8 mouse cellular contexts compared by ENCODE assay signal in the genomic region with DNA sequence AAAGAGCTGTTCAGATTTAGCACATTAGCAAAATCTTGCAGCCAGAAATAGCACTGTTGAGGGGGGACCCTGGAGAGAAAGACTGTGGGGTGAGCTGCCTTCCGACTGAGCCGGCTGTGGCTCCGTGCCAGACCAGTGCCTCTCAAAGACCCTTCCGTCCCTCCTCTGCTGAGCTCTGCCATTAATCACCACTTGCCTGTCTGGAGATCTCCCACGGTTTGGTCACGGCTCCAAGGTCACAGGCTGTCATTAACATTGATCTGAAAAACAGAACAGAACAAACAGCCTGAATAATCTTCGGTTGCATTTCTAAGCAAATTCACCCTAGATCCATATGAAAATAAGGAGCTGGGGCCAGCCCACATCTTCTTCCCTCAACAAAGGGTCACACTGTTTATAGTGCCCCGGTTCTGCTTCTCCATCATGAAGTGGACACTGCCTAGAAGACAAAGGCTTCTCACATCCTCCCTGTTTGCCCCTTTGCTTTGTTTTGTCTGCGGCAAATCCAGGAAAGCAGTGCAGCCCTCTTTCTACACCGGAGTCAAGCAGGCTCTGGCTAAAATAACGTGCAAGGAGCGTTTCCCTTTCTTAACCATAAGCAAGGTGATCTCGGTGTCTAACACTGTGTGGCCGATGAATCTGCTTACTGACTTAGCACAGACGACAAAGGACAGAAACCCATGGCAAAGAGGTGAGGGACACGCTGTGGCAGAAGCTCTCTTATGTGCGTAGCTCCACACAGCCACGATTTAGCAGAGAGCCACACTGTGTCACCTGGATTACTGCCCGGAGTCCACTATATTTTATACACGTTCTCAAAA. TPM values are rescaled to one million over a fixed set of nuclear protein-coding genes. Genes with fewer than 3 reads are reported as not detected.
DNase-seq lines count a peak whose midpoint lies in the region; ATAC-seq lines count a peak whose summit lies in the region.

No protein-coding gene starts in this region.

- peak overlapping the region; percentile 17 for H3K4me3 ChIP-seq in heart, embryonic 13.5 days
- no peak overlapping the region for H3K4me3 ChIP-seq in forebrain, embryonic 12.5 days (replicated peaks)
- no peak overlapping the region for H3K4me3 ChIP-seq in intestine, embryonic 15.5 days (replicated peaks)
- H3K4me3 ChIP-seq in limb, embryonic 15.5 days = peak overlapping the region; percentile 7; the same call in 1 of the 2 replicates
- peak overlapping the region; percentile 1; the same call in 1 of the 2 replicates for H3K4me3 ChIP-seq in stomach, embryonic 14.5 days (ENCODE audit: low read depth, low read length)

- no peaks in the 10 kb centered on the region for H3K9me3 ChIP-seq in heart, embryonic 13.5 days
- H3K9me3 ChIP-seq in forebrain, embryonic 12.5 days = no peaks in the 10 kb centered on the region
- H3K9me3 ChIP-seq in intestine, embryonic 15.5 days = no peaks in the 10 kb centered on the region
- no peaks in the 10 kb centered on the region for H3K9me3 ChIP-seq in limb, embryonic 15.5 days
- H3K9me3 ChIP-seq in stomach, embryonic 14.5 days (ENCODE audit: control insufficient read depth, low read depth, low read length) = no peaks in the 10 kb centered on the region

- no peaks in the 10 kb centered on the region for H3K36me3 ChIP-seq in heart, embryonic 13.5 days
- H3K36me3 ChIP-seq in forebrain, embryonic 12.5 days (replicated peaks) = no peaks in the 10 kb centered on the region
- no peaks in the 10 kb centered on the region for H3K36me3 ChIP-seq in intestine, embryonic 15.5 days
- H3K36me3 ChIP-seq in limb, embryonic 15.5 days = no peaks in the 10 kb centered on the region
- H3K36me3 ChIP-seq in stomach, embryonic 14.5 days (ENCODE audit: control insufficient read depth, insufficient read depth, low read length) = no peaks in the 10 kb centered on the region

- no peaks in the 10 kb centered on the region for H3K27me3 ChIP-seq in heart, embryonic 13.5 days (replicated peaks)
- peaks cover 4% of the 10 kb centered on the region; the same call in 1 of the 2 replicates for H3K27me3 ChIP-seq in forebrain, embryonic 12.5 days
- H3K27me3 ChIP-seq in intestine, embryonic 15.5 days (replicated peaks) = no peaks in the 10 kb centered on the region
- no peaks in the 10 kb centered on the region for H3K27me3 ChIP-seq in limb, embryonic 15.5 days
- H3K27me3 ChIP-seq in stomach, embryonic 14.5 days (ENCODE audit: control insufficient read depth, insufficient read depth, low read length) = no peaks in the 10 kb centered on the region

- peaks cover 26% of the 10 kb centered on the region for H3K4me1 ChIP-seq in heart, embryonic 13.5 days
- peaks cover 21% of the 10 kb centered on the region for H3K4me1 ChIP-seq in forebrain, embryonic 12.5 days
- peaks cover 8% of the 10 kb centered on the region for H3K4me1 ChIP-seq in intestine, embryonic 15.5 days (replicated peaks)
- peaks cover 14% of the 10 kb centered on the region for H3K4me1 ChIP-seq in limb, embryonic 15.5 days
- H3K4me1 ChIP-seq in stomach, embryonic 14.5 days (ENCODE audit: control insufficient read depth, insufficient read depth, low read length) = peaks cover 11% of the 10 kb centered on the region; the same call in 1 of the 2 replicates

- ATAC-seq in heart, embryonic 13.5 days (ENCODE audit: extremely low read depth, insufficient number of reproducible peaks, low FRiP score, low TSS enrichment) = no peak
- peak; percentile 67 for ATAC-seq in cerebellum, adult (ENCODE audit: insufficient number of reproducible peaks, low FRiP score, low TSS enrichment)
- ATAC-seq in forebrain, embryonic 12.5 days (ENCODE audit: low FRiP score) = peak; percentile 85
- peak; percentile 61; the same call in 1 of the 2 replicates for ATAC-seq in intestine, embryonic 15.5 days
- ATAC-seq in limb, embryonic 15.5 days (ENCODE audit: insufficient number of reproducible peaks, low FRiP score, low TSS enrichment, low read depth) = no peak
- peak; percentile 71; the same call in 1 of the 2 replicates for ATAC-seq in stomach, embryonic 14.5 days (ENCODE audit: insufficient number of reproducible peaks, insufficient read depth, low FRiP score, low read depth)

- H3K9ac ChIP-seq in heart, embryonic 13.5 days = peak overlapping the region; percentile 48
- peak overlapping the region; percentile 41 for H3K9ac ChIP-seq in forebrain, embryonic 12.5 days
- no peak overlapping the region for H3K9ac ChIP-seq in intestine, embryonic 15.5 days
- no peak overlapping the region for H3K9ac ChIP-seq in limb, embryonic 15.5 days
- no peak overlapping the region for H3K9ac ChIP-seq in stomach, embryonic 14.5 days (replicated peaks; ENCODE audit: low read depth, low read length)

- H3K27ac ChIP-seq in heart, embryonic 13.5 days (replicated peaks) = peak overlapping the region; percentile 83
- H3K27ac ChIP-seq in forebrain, embryonic 12.5 days = peak overlapping the region; percentile 82
- H3K27ac ChIP-seq in intestine, embryonic 15.5 days = peak overlapping the region; percentile 45
- H3K27ac ChIP-seq in limb, embryonic 15.5 days = no peak overlapping the region
- peak overlapping the region; percentile 52; the same call in 1 of the 2 replicates for H3K27ac ChIP-seq in stomach, embryonic 14.5 days (ENCODE audit: low read length)

- H3K4me2 ChIP-seq in heart, embryonic 13.5 days = peak overlapping the region; percentile 54
- peak overlapping the region; percentile 41 for H3K4me2 ChIP-seq in forebrain, embryonic 12.5 days
- peak overlapping the region; percentile 47 for H3K4me2 ChIP-seq in intestine, embryonic 15.5 days (replicated peaks)
- peak overlapping the region; percentile 34 for H3K4me2 ChIP-seq in limb, embryonic 15.5 days
- peak overlapping the region; percentile 28 for H3K4me2 ChIP-seq in stomach, embryonic 14.5 days (replicated peaks; ENCODE audit: low read depth, low read length)

- WGBS in heart, embryonic 13.5 days = 30% methylated on average over 20 of the region's 20 CpGs
- 26% methylated on average over 20 of the region's 20 CpGs for WGBS in forebrain, embryonic 12.5 days
- WGBS in intestine, embryonic 15.5 days = 20% methylated on average over 20 of the region's 20 CpGs
- WGBS in limb, embryonic 15.5 days = 19% methylated on average over 20 of the region's 20 CpGs
- 18% methylated on average over 20 of the region's 20 CpGs for WGBS in stomach, embryonic 14.5 days

- DNase-seq in heart, adult 11 months = no peak
- DNase-seq in thymus, postnatal 25 days = no peak

RNA-seq across cellular contexts. Expression of a gene that starts 47.5 kb away (rescaled TPM):
- 5.5 and 5.6 TPM in 2 replicates for polyA plus RNA-seq in heart, embryonic 13.5 days (2015; fragmentation: Nextera tagmentation; extraction: Ambion mirVana)
- polyA plus RNA-seq in forebrain, embryonic 12.5 days (2016; fragmentation: Nextera tagmentation; extraction: Ambion mirVana) = 8.9 and 10.0 TPM in 2 replicates
- 5.8 TPM in 2 replicates for polyA plus RNA-seq in intestine, embryonic 15.5 days (2015; fragmentation: Nextera tagmentation; extraction: Ambion mirVana)
- polyA plus RNA-seq in limb, embryonic 15.5 days (2015; fragmentation: Nextera tagmentation; extraction: Ambion mirVana) = 6.0 and 6.3 TPM in 2 replicates
- 7.8 and 8.2 TPM in 2 replicates for polyA plus RNA-seq in stomach, embryonic 14.5 days (2014; fragmentation: Nextera tagmentation; extraction: Ambion mirVana)

RNA-seq across cellular contexts. Expression of a gene that starts 51.3 kb away (rescaled TPM):
- 0.99 and 1.2 TPM in 2 replicates for polyA plus RNA-seq in heart, embryonic 13.5 days (2015; fragmentation: Nextera tagmentation; extraction: Ambion mirVana)
- 0.46 and 0.50 TPM in 2 replicates for polyA plus RNA-seq in forebrain, embryonic 12.5 days (2016; fragmentation: Nextera tagmentation; extraction: Ambion mirVana)
- 0.08 and 0.16 TPM in 2 replicates for polyA plus RNA-seq in intestine, embryonic 15.5 days (2015; fragmentation: Nextera tagmentation; extraction: Ambion mirVana)
- polyA plus RNA-seq in limb, embryonic 15.5 days (2015; fragmentation: Nextera tagmentation; extraction: Ambion mirVana) = 0.18 and 0.30 TPM in 2 replicates
- 0.42 and 0.63 TPM in 2 replicates for polyA plus RNA-seq in stomach, embryonic 14.5 days (2014; fragmentation: Nextera tagmentation; extraction: Ambion mirVana)

Comparison
In these comparisons a context has a peak if more than half of its experiments do, and no peak if none do; other contexts are left out.
1. ATAC-seq: peak in cerebellum, adult (single experiment), forebrain, embryonic 12.5 days (single experiment), intestine, embryonic 15.5 days (single experiment) and stomach, embryonic 14.5 days (single experiment); none in heart, embryonic 13.5 days (single experiment) and limb, embryonic 15.5 days (single experiment).
2. H3K4me3 ChIP-seq: peak in heart, embryonic 13.5 days (single experiment), limb, embryonic 15.5 days (single experiment) and stomach, embryonic 14.5 days (single experiment); none in forebrain, embryonic 12.5 days (single experiment) and intestine, embryonic 15.5 days (single experiment).
3. H3K9ac ChIP-seq: peak in heart, embryonic 13.5 days (single experiment) and forebrain, embryonic 12.5 days (single experiment); none in intestine, embryonic 15.5 days (single experiment), limb, embryonic 15.5 days (single experiment) and stomach, embryonic 14.5 days (single experiment).
4. Peak in every context shown above with its lines, with median percentiles within 50 percentile points of each other: H3K4me2 ChIP-seq.